Mouse (Mus musculus) liver, adult 2 months (tissue): Measurements from ENCODE around the gene Shc2. TPM values are rescaled to one million over a fixed set of nuclear protein-coding genes. Genes with fewer than 3 reads are reported as not detected.

Experiments
- DNase-seq: peaks from one replicate; pipeline ENCODE4 v3.0.0-alpha.2; 2011; ENCODE audit warnings: low read depth, low spot score; ENCODE audit errors: extremely low read depth
- H3K27ac ChIP-seq: fragments of 200-500 bp; replicated peaks from 2 replicates; pipeline ENCODE4 v1.5.1; 2012; ENCODE audit warnings: low read depth, mild to moderate bottlenecking, control low read depth, inconsistent platforms, low read length; ENCODE audit not compliant: insufficient read depth
- H3K27me3 ChIP-seq: fragments of 200-500 bp; 2 replicates; pipeline ENCODE4 v1.6.1; 2012; ENCODE audit warnings: mild to moderate bottlenecking, moderate library complexity, low read length, inconsistent platforms; ENCODE audit not compliant: control insufficient read depth, insufficient read depth
- H3K36me3 ChIP-seq: fragments of 200-500 bp; 2 replicates; pipeline ENCODE4 v1.6.1; 2012; ENCODE audit warnings: low read length, inconsistent platforms; ENCODE audit not compliant: control insufficient read depth, insufficient read depth
- H3K4me1 ChIP-seq: fragments of 200-500 bp; 2 replicates; pipeline ENCODE4 v1.6.1; 2011; ENCODE audit warnings: low read length; ENCODE audit not compliant: control insufficient read depth, insufficient read depth
- H3K4me3 ChIP-seq: fragments of 200-500 bp; 2 replicates; pipeline ENCODE4 v1.5.1; 2011; ENCODE audit warnings: low read depth, mild to moderate bottlenecking, control low read depth, low read length, moderate library complexity; ENCODE audit not compliant: insufficient read depth
- H3K79me2 ChIP-seq: fragments of 200-500 bp; 2 replicates; pipeline ENCODE4 v1.6.1; 2012; ENCODE audit warnings: inconsistent platforms, mild to moderate bottlenecking, low read length, moderate library complexity; ENCODE audit not compliant: control insufficient read depth, insufficient read depth
- H3K9ac ChIP-seq: fragments of 200-500 bp; 2 replicates; pipeline ENCODE4 v1.6.1; 2012; ENCODE audit warnings: low read depth, mild to moderate bottlenecking, control low read depth, inconsistent platforms, low read length
- CTCF ChIP-seq: fragments of 200-500 bp; IDR thresholded peaks from 2 replicates; pipeline ENCODE4 v1.5.1; 2011; ENCODE audit warnings: low read depth, low read length, control low read depth
- POLR2A ChIP-seq: fragments of 200-500 bp; IDR thresholded peaks from 2 replicates; pipeline ENCODE4 v1.6.1; 2011; ENCODE audit warnings: low read length, control low read depth; ENCODE audit not compliant: insufficient read depth; ENCODE audit errors: extremely low read depth
- WGBS: fragments of 180-500 bp; shearing (Covaris S2); methylation state at CpG from one replicate; pipeline ENCODE4 v1.1.7; 2018; 5-methylcytosine and 5-hydroxymethylcytosine counted together
- polyA plus RNA-seq: library from polyadenylated mRNA; depleted of rRNA; stranded (reverse); fragments of >200 nt; gene quantifications from 2 replicates; pipeline ENCODE4 v1.2.3, GENCODE M21; 2012
- total RNA-seq: library from RNA; depleted of rRNA; stranded (reverse); fragments of >200 nt; gene quantifications from 2 replicates; pipeline ENCODE4 v1.2.3, GENCODE M21; 2014

The Shc2 gene
- total and polyA plus RNA-seq, 2 experiments, result 0.07 to 0.09 TPM

- H3K36me3 ChIP-seq, result no peaks in the 10 kb centered on the region
- WGBS, result under 1% methylated on average over 45 of the region's 45 CpGs
- H3K9ac ChIP-seq, result peak within 1 kb of the TSS; percentile 83
- H3K79me2 ChIP-seq, result peaks cover 5% of the 10 kb centered on the region; the same call in 1 of the 2 replicates
- peaks cover 7% of the 10 kb centered on the region for H3K4me1 ChIP-seq
- H3K27ac ChIP-seq, result peak within 1 kb of the TSS; percentile 69
- TF ChIP-seq CTCF, result peak; percentile 60
- TF ChIP-seq POLR2A, result no peak
- DNase-seq, result peak; percentile 86
- H3K4me3 ChIP-seq, result peak within 1 kb of the TSS; percentile 84
- H3K27me3 ChIP-seq, result no peaks in the 10 kb centered on the region
These were observed 31.3 kb upstream of the Shc2 start, which contains the start of gene Tpgs1 for GRCm38 (mm10) chr10:79668771-79669575. Gene Tpgs1 (plus strand): TSS chr10:79669369.

- H3K79me2 ChIP-seq, result peaks cover 5% of the 10 kb centered on the region; the same call in 1 of the 2 replicates
- TF ChIP-seq CTCF (no peak), POLR2A (no peak)
- H3K9ac ChIP-seq, result no peak overlapping the region
- H3K4me3 ChIP-seq, result no peak overlapping the region
- 79% methylated on average over 5 of the region's 5 CpGs for WGBS
- no peaks in the 10 kb centered on the region for H3K27me3 ChIP-seq
- H3K27ac ChIP-seq, result no peak overlapping the region
- DNase-seq, result no peak
- H3K4me1 ChIP-seq, result peaks cover 7% of the 10 kb centered on the region
- H3K36me3 ChIP-seq, result no peaks in the 10 kb centered on the region
These were observed 30.4 kb upstream of the Shc2 start for GRCm38 (mm10) chr10:79668076-79668475.

- WGBS, result 73% methylated on average over 9 of the region's 9 CpGs
- Histone ChIP-seq H3K27me3 (no peaks in the 10 kb centered on the region), H3K27ac (no peak overlapping the region), H3K9ac (no peak overlapping the region), H3K4me1 (peaks cover 7% of the 10 kb centered on the region), H3K79me2 (peaks cover 5% of the 10 kb centered on the region; the same call in 1 of the 2 replicates), H3K36me3 (no peaks in the 10 kb centered on the region), H3K4me3 (no peak overlapping the region)
- no peak for DNase-seq
- TF ChIP-seq POLR2A, result no peak
- TF ChIP-seq CTCF, result no peak
These were observed 28.8 kb upstream of the Shc2 start for GRCm38 (mm10) chr10:79666493-79666892.

GRCm38 (mm10) chr10:79665051-79665450 lies 27.3 kb upstream of the Shc2 start:
- Histone ChIP-seq H3K4me3 (no peak overlapping the region), H3K27ac (no peak overlapping the region), H3K4me1 (peaks cover 2% of the 10 kb centered on the region), H3K36me3 (no peaks in the 10 kb centered on the region), H3K9ac (no peak overlapping the region), H3K27me3 (no peaks in the 10 kb centered on the region), H3K79me2 (peaks cover 5% of the 10 kb centered on the region; the same call in 1 of the 2 replicates)
- 83% methylated on average over 8 of the region's 8 CpGs for WGBS
- DNase-seq, result no peak
- TF ChIP-seq POLR2A, result no peak
- TF ChIP-seq CTCF, result no peak

GRCm38 (mm10) chr10:79664131-79664665 lies 26.5 kb upstream of the Shc2 start, which contains the start of gene Madcam1:
Gene Madcam1 (plus strand): TSS chr10:79664559.
- no peaks in the 10 kb centered on the region for H3K79me2 ChIP-seq
- peak; percentile 92 for TF ChIP-seq CTCF
- TF ChIP-seq POLR2A, result no peak
- no peaks in the 10 kb centered on the region for H3K27me3 ChIP-seq
- no peaks in the 10 kb centered on the region for H3K36me3 ChIP-seq
- H3K27ac ChIP-seq, result no peak within 1 kb of the TSS
- no peaks in the 10 kb centered on the region for H3K4me1 ChIP-seq
- DNase-seq, result no peak
- H3K4me3 ChIP-seq, result no peak within 1 kb of the TSS
- 23% methylated on average over 13 of the region's 13 CpGs for WGBS
- no peak within 1 kb of the TSS for H3K9ac ChIP-seq

- no peak for DNase-seq
- no peak for TF ChIP-seq POLR2A
- TF ChIP-seq CTCF, result no peak
- 46% methylated on average over 3 of the region's 3 CpGs for WGBS
These were observed 24.1 kb upstream of the Shc2 start for GRCm38 (mm10) chr10:79661861-79662260.

More at GRCm38 (mm10) chr10:79661861-79662260, 24.1 kb upstream of the Shc2 start:
- Histone ChIP-seq H3K27ac (no peak overlapping the region), H3K9ac (no peak overlapping the region), H3K4me3 (no peak overlapping the region), H3K79me2 (no peaks in the 10 kb centered on the region), H3K4me1 (no peaks in the 10 kb centered on the region), H3K36me3 (no peaks in the 10 kb centered on the region), H3K27me3 (no peaks in the 10 kb centered on the region)
